Mouse (Mus musculus) heart, postnatal 0 days (tissue): Measurements from ENCODE around the gene Dnttip2. TPM values are rescaled to one million over a fixed set of nuclear protein-coding genes. Genes with fewer than 3 reads are reported as not detected.

Source experiments
- ATAC-seq: fragments of 200-750 bp; cut with Nextera tagmentation; 2 replicates; pipeline ENCODE4 v1.8.0; 2017; ENCODE audit warnings: low read depth, moderate number of reproducible peaks, moderate library complexity; ENCODE audit not compliant: insufficient read depth
- DNase-seq: peaks from one replicate; pipeline ENCODE4 v3.0.0-alpha.2; 2016; ENCODE audit warnings: low spot score
- H3K27ac ChIP-seq: fragments of 300-500 bp; sonication (generic); 2 replicates; pipeline ENCODE4 v1.5.1; 2014; ENCODE audit warnings: low read depth, mild to moderate bottlenecking
- H3K27me3 ChIP-seq: fragments of 300-500 bp; sonication (generic); 2 replicates; pipeline ENCODE4 v1.6.1; 2014; ENCODE audit warnings: low read length, mixed read lengths; ENCODE audit not compliant: control insufficient read depth, insufficient read depth
- H3K36me3 ChIP-seq: fragments of 300-500 bp; sonication (generic); replicated peaks from 2 replicates; pipeline ENCODE4 v1.6.1; 2014; ENCODE audit warnings: low read length, mixed read lengths; ENCODE audit not compliant: control insufficient read depth, insufficient read depth
- H3K4me1 ChIP-seq: fragments of 300-500 bp; sonication (generic); 2 replicates; pipeline ENCODE4 v1.6.1; 2014; ENCODE audit warnings: antibody characterized with exemption; ENCODE audit not compliant: control insufficient read depth, insufficient read depth
- H3K4me2 ChIP-seq: fragments of 300-500 bp; sonication (generic); 2 replicates; pipeline ENCODE4 v1.6.1; 2014; ENCODE audit warnings: low read depth, mild to moderate bottlenecking, low read length, moderate library complexity
- H3K4me3 ChIP-seq: fragments of 300-500 bp; sonication (generic); 2 replicates; pipeline ENCODE4 v1.5.1; 2014; ENCODE audit warnings: low read depth, low read length
- H3K9ac ChIP-seq: fragments of 300-500 bp; sonication (generic); replicated peaks from 2 replicates; pipeline ENCODE4 v1.6.1; 2014; ENCODE audit warnings: low read depth, low read length, mixed read lengths
- H3K9me3 ChIP-seq: fragments of 300-500 bp; sonication (generic); replicated peaks from 2 replicates; pipeline ENCODE4 v1.6.1; 2016; ENCODE audit warnings: low read length; ENCODE audit not compliant: control insufficient read depth
- CTCF ChIP-seq: IDR thresholded peaks from 2 replicates; pipeline ENCODE4 v1.5.1; 2016; ENCODE audit warnings: antibody characterized with exemption, control low read depth, low read depth
- EP300 ChIP-seq: IDR thresholded peaks from 2 replicates; pipeline ENCODE4 v1.6.1; 2016; ENCODE audit warnings: antibody characterized with exemption, low read depth
- WGBS: fragments of 180-500 bp; shearing (Covaris S2); extraction: QIAGEN DNeasy Blood & Tissue Kit; methylation state at CpG from one replicate; pipeline ENCODE4 v1.1.7; 2014; 5-methylcytosine and 5-hydroxymethylcytosine counted together
- polyA plus RNA-seq: library from polyadenylated mRNA; unstranded; fragments of >200 nt; fragmentation: Nextera tagmentation; extraction: Ambion mirVana; gene quantifications from 2 replicates; pipeline ENCODE4 v1.2.1, GENCODE M21; 2015
- total RNA-seq: library from RNA; depleted of rRNA; stranded (reverse); fragments of >200 nt; gene quantifications from 2 replicates; pipeline ENCODE4 v1.2.3, GENCODE M21; 2014; ENCODE audit warnings: low replicate concordance

Gene Dnttip2
- total and polyA plus RNA-seq, 2 experiments from 2014 or later, result 11.2 to 33.4 TPM

- peaks cover 3% of the 10 kb centered on the region; the same call in 1 of the 2 replicates for H3K36me3 ChIP-seq
- peaks cover 7% of the 10 kb centered on the region; the same call in 1 of the 2 replicates for H3K4me1 ChIP-seq
- H3K9ac ChIP-seq, result no peak overlapping the region
- H3K27ac ChIP-seq, result peak overlapping the region; percentile 97
- no peaks in the 10 kb centered on the region for H3K9me3 ChIP-seq
- H3K4me3 ChIP-seq, result no peak overlapping the region
- DNase-seq (peak; percentile 67), ATAC-seq (no peak)
- 66% methylated on average over 7 of the region's 7 CpGs for WGBS
- H3K27me3 ChIP-seq, result no peaks in the 10 kb centered on the region
- H3K4me2 ChIP-seq, result no peak overlapping the region
- TF ChIP-seq EP300, result no peak
- TF ChIP-seq CTCF, result no peak
Observed at GRCm38 (mm10) chr3:122290696-122291095, 16.5 kb downstream of the Dnttip2 start.

- Histone ChIP-seq H3K4me2 (peak overlapping the region; percentile 86), H3K9me3 (no peaks in the 10 kb centered on the region), H3K4me3 (peak overlapping the region; percentile 92), H3K4me1 (peaks cover 7% of the 10 kb centered on the region; the same call in 1 of the 2 replicates), H3K27me3 (no peaks in the 10 kb centered on the region), H3K36me3 (no peaks in the 10 kb centered on the region), H3K27ac (peak overlapping the region; percentile 97), H3K9ac (peak overlapping the region; percentile 90; the same call in 1 of the 2 replicates)
- TF ChIP-seq CTCF, result no peak
- no peak for TF ChIP-seq EP300
- 25% methylated on average over 12 of the region's 12 CpGs for WGBS
- DNase-seq (peak; percentile 61), ATAC-seq (peak; percentile 28)
Observed at GRCm38 (mm10) chr3:122291828-122292227, 17.6 kb downstream of the Dnttip2 start.

GRCm38 (mm10) chr3:122292300-122293222 is 18.4 kb downstream of the Dnttip2 start:
- TF ChIP-seq EP300, result no peak
- peak; percentile 32 for TF ChIP-seq CTCF
- peaks cover 7% of the 10 kb centered on the region; the same call in 1 of the 2 replicates for H3K4me1 ChIP-seq
- peak overlapping the region; percentile 86 for H3K4me2 ChIP-seq
- H3K9me3 ChIP-seq, result no peaks in the 10 kb centered on the region
- no peaks in the 10 kb centered on the region for H3K36me3 ChIP-seq
- DNase-seq, result peak; percentile 68
- H3K9ac ChIP-seq, result peak overlapping the region; percentile 90
- peak; percentile 76 for ATAC-seq
- peak overlapping the region; percentile 97 for H3K27ac ChIP-seq
- 4% methylated on average over 54 of the region's 54 CpGs for WGBS
- H3K27me3 ChIP-seq, result no peaks in the 10 kb centered on the region
- H3K4me3 ChIP-seq, result peak overlapping the region; percentile 92

- Histone ChIP-seq H3K9me3 (no peaks in the 10 kb centered on the region), H3K36me3 (no peaks in the 10 kb centered on the region), H3K4me2 (peak overlapping the region; percentile 86), H3K4me3 (peak overlapping the region; percentile 92), H3K27ac (peak overlapping the region; percentile 97), H3K27me3 (no peaks in the 10 kb centered on the region), H3K4me1 (peaks cover 7% of the 10 kb centered on the region; the same call in 1 of the 2 replicates), H3K9ac (peak overlapping the region; percentile 90)
- WGBS, result under 1% methylated on average over 73 of the region's 105 CpGs
- peak; percentile 72 for DNase-seq
- TF ChIP-seq CTCF (no peak), EP300 (no peak)
- ATAC-seq, result peak; percentile 86
Observed at GRCm38 (mm10) chr3:122293223-122293953, 19.2 kb downstream of the Dnttip2 start.
